Mouse (Mus musculus): ENCODE results near the gene Kcna10. TPM values are rescaled to one million over a fixed set of nuclear protein-coding genes. Genes with fewer than 3 reads are reported as not detected.

Gene Kcna10
- total RNA-seq, 2 experiments from 2014 or later, result not detected

DNA sequence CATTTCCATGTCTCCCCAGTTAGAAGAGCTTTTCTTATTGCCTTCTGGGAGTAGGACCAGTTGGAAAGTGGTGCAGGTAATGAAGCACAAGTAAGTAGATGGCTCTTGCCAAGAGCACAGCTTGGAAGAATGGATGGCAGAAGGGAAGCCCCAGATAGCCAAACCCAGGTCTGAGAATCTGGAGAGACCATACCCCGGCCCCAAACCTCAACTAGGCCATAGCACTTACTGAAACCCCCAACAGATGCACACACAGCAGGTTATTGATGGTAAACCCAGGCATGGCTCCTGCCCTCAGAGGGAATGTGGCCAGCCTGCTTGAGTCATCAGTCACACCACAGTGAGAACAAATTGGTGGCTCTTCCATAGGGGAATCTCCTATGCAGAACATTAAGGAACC, 10.3 kb upstream of the Kcna10 start:
- DNase-seq (ENCODE audit: low spot score in 2 of 2), result no peak
- Histone ChIP-seq H3K4me3 (no peak overlapping the region), H3K27ac (no peak overlapping the region)
- no peak for TF ChIP-seq CTCF (conservative IDR thresholded peaks at IDR 0.05)

DNA sequence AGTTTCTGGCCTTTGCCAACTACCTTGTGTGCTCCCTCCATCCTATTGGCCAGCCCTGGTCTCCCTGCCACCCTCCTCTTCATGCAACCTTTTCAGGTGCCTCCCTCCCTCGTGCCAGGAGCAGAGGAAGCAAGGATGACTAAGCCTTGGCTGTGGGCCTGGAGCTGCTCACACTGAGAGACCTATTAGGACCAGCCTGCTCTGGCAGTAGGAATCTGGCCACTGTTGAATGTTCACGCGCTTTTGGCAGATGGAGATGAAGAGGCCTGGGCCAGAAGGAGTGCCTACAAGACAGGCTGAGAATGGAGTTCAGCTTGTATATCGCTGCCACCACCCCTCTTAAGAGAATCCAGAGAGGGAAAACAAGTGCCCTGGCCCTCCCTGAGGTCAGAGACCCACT, 7.4 kb upstream of the Kcna10 start:
- 0 out of 2 replicates have a peak overlapping the region, but pooled peaks have one; percentile 36 for H3K27ac ChIP-seq
- peak; percentile 20 to 34 for DNase-seq (ENCODE audit: low spot score in 2 of 2)
- no peak for TF ChIP-seq CTCF (conservative IDR thresholded peaks at IDR 0.05)
- H3K4me3 ChIP-seq, result no peak overlapping the region

DNA sequence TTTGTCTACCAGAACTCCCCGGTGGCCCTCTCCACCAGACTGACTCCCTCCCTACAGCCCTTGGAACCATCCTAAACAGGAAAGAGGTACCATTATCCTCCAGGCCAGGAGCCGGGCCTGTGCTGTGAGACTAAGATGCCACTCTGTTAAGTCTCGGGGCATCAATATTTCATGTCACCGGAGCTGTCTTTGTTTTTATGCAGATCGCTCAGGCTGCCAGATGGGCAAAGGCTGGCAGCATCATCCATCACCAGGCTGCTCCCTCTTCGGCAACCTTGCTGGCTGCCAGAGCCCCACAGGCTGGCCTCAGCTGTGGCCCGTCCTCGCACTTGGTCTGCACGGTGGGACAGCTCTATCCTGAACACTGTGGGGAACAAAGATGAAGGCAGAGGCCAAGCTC, 6.4 kb upstream of the Kcna10 start:
- TF ChIP-seq CTCF (conservative IDR thresholded peaks at IDR 0.05), result no peak
- Histone ChIP-seq H3K27ac (0 out of 2 replicates have a peak overlapping the region, but pooled peaks have one; percentile 10), H3K4me3 (no peak overlapping the region)
- DNase-seq (ENCODE audit: low spot score in 2 of 2), result no peak

DNA sequence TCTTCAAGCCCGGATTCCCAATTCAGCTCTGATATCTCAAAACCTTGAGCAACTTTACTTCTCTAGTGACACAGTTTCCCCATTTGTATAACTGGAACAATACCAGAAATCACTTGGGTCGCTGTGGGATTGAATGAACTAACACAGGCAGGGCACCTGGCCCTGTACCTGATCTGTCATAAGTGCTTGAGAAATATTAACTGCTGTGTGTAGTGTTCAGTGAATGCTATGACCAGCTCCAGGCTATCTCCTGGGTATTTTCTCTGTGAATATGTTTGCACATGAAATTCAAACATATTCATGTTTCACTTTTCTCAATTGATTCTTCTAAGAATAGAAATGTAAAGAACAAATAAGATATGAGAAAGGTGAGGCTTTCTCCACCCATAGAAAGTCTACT, 2.0 kb upstream of the Kcna10 start:
- Histone ChIP-seq H3K27ac (no peak overlapping the region), H3K4me3 (no peak overlapping the region)
- TF ChIP-seq CTCF (conservative IDR thresholded peaks at IDR 0.05), result no peak
- no peak for DNase-seq (ENCODE audit: low spot score in 2 of 2)

- no peak for TF ChIP-seq CTCF (conservative IDR thresholded peaks at IDR 0.05)
- DNase-seq (ENCODE audit: low spot score in 2 of 2), result no peak
- H3K27ac ChIP-seq, result no peak overlapping the region
- no peak overlapping the region for H3K4me3 ChIP-seq
Measured at GRCm38 (mm10) chr3:107183178-107183577, 322 bp downstream of the Kcna10 start.

DNA sequence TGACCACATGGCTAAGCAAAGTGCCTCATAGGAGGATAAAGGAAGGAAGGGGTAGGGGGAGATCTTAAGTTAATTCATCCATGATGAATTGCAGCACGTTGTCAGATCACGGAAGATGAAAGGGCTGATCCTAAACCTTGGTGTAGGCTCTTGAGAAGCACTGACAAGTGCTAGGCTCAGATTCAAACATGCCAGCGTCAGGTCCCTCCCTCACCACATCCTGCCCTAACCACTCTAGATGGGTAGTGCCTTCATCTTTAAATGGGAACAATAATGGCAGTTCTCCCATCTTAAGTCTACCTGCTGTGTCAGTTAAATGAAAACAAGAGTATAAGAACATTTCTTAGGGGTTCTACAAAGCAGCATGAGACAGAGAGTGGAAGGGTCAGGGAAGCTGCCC, 2.7 kb downstream of the Kcna10 start:
- Histone ChIP-seq H3K27ac (no peak overlapping the region), H3K4me3 (no peak overlapping the region)
- DNase-seq (ENCODE audit: low spot score in 2 of 2), result no peak
- no peak for TF ChIP-seq CTCF (conservative IDR thresholded peaks at IDR 0.05)

- no peak for TF ChIP-seq CTCF (conservative IDR thresholded peaks at IDR 0.05)
- no peak for DNase-seq (ENCODE audit: low spot score in 2 of 2)
- H3K4me3 ChIP-seq, result no peak overlapping the region
- no peak overlapping the region for H3K27ac ChIP-seq
Measured at GRCm38 (mm10) chr3:107187022-107187421, 4.2 kb downstream of the Kcna10 start.

DNA sequence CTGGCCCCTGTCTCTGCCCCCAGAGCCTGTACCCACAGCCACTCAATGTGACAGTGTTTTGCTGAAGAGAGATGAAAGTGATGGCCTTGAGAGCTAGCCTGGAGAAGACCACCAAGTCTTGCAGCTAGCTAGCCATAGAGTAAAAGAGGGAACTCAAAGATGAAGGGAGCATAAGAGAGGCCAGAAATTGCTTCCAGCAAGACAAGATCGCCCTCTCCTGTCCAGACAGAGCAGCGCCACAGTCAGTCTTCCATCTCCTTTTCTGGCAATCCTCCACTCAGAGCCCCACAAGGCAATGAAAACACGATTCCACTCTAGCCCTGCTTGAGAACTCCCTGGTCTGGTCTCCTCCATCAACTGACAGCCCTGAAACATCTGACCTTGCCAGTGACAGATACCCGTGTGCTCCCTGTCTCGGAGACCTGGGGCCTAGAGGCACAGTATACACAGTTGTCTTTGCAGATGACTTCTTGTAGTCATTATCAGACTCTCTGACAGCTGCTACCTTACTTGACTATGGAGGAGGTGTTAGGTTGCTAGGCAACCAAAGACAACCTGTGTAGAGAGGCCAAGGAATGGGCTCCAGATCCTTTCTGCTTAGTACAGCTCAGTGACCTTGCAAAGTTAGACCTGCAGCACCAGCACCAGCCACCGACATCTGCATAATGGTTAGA, 5.5 kb downstream of the Kcna10 start:
- no peak overlapping the region for H3K27ac ChIP-seq
- no peak overlapping the region for H3K4me3 ChIP-seq
- TF ChIP-seq CTCF (conservative IDR thresholded peaks at IDR 0.05), result peak; percentile 94
- DNase-seq (ENCODE audit: low spot score in 2 of 2), result peak; percentile 70 to 77

GRCm38 (mm10) chr3:107201310-107202180, 18.7 kb downstream of the Kcna10 start:
- Histone ChIP-seq H3K4me3 (no peak overlapping the region), H3K27ac (no peak overlapping the region)
- TF ChIP-seq CTCF (conservative IDR thresholded peaks at IDR 0.05), result no peak
- no peak for DNase-seq (ENCODE audit: low spot score in 2 of 2)

GRCm38 (mm10) chr3:107204413-107204812, 21.6 kb downstream of the Kcna10 start:
- no peak for TF ChIP-seq CTCF (conservative IDR thresholded peaks at IDR 0.05)
- Histone ChIP-seq H3K27ac (no peak overlapping the region), H3K4me3 (no peak overlapping the region)
- DNase-seq (ENCODE audit: low spot score in 2 of 2), result no peak

GRCm38 (mm10) chr3:107205170-107205569, 22.3 kb downstream of the Kcna10 start:
- TF ChIP-seq CTCF (conservative IDR thresholded peaks at IDR 0.05), result no peak
- no peak for DNase-seq (ENCODE audit: low spot score in 2 of 2)
- no peak overlapping the region for H3K4me3 ChIP-seq
- H3K27ac ChIP-seq, result no peak overlapping the region

- no peak overlapping the region for H3K4me3 ChIP-seq
- H3K27ac ChIP-seq, result peak overlapping the region; percentile 43; the same call in 1 of the 2 replicates
- TF ChIP-seq CTCF (conservative IDR thresholded peaks at IDR 0.05), result peak; percentile 99
- DNase-seq (ENCODE audit: low spot score in 2 of 2), result peak; percentile 50 to 82
Measured at GRCm38 (mm10) chr3:107205994-107206393, 23.1 kb downstream of the Kcna10 start.

DNA sequence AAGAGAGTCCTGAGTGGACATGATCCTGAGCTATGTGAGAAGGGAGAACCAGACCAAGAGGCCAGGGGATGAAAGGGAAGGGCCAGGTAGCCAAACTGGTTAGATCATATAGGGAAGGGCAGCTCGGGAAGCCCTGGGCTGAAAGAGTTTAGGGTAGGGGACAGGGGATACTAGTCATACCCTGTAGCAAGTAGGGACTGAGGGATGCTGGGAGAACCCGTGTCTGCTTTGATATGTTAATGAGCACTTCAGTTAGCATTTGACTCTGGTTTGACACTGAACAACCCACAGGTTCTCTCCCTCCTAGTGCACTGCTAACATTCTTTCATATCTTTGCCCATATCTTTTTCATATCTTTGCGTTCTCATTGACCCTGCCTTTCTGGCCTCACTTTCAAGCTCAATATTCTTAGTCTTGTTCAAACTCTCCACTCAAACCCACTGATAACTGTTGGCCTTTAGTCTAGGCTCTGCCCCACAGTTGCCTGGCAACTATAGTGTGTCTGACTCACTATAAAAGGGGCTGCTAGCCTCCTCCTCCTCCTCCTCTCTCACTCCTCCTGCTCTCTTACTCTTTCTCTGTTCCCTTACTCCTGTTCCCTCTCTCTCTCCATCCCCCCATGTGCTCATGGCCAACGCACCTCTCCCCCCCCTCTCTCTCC, 23.8 kb downstream of the Kcna10 start:
- H3K4me3 ChIP-seq, result no peak overlapping the region
- DNase-seq (ENCODE audit: low spot score in 2 of 2), result no peak
- TF ChIP-seq CTCF (conservative IDR thresholded peaks at IDR 0.05), result no peak
- H3K27ac ChIP-seq, result peak overlapping the region; percentile 43; the same call in 1 of the 2 replicates
